Mouse (Mus musculus) neural tube, embryonic 11.5 days (tissue): Measurements from ENCODE around the gene Gm11060. TPM values are rescaled to one million over a fixed set of nuclear protein-coding genes. Genes with fewer than 3 reads are reported as not detected.

Experiments used
- ATAC-seq: fragments of 200-750 bp; cut with Nextera tagmentation; 2 replicates; pipeline ENCODE4 v1.8.0; 2017; ENCODE audit warnings: moderate number of reproducible peaks, mild to moderate bottlenecking, moderate TSS enrichment, moderate library complexity; ENCODE audit not compliant: insufficient read depth, low FRiP score, low TSS enrichment
- DNase-seq: peaks from one replicate; pipeline ENCODE4 v3.0.0-alpha.2; 2015; ENCODE audit warnings: low spot score
- H3K27ac ChIP-seq: fragments of 300-500 bp; sonication (generic); 2 replicates; pipeline ENCODE4 v1.5.1; 2014; ENCODE audit warnings: low read depth, mild to moderate bottlenecking, low read length
- H3K27me3 ChIP-seq: fragments of 300-500 bp; sonication (generic); 2 replicates; pipeline ENCODE4 v1.6.1; 2014; ENCODE audit warnings: mild to moderate bottlenecking, low read length, mixed read lengths; ENCODE audit not compliant: control insufficient read depth, insufficient read depth
- H3K36me3 ChIP-seq: fragments of 300-500 bp; sonication (generic); 2 replicates; pipeline ENCODE4 v1.6.1; 2014; ENCODE audit warnings: mild to moderate bottlenecking, low read length, moderate library complexity, mixed read lengths; ENCODE audit not compliant: control insufficient read depth, insufficient read depth
- H3K4me1 ChIP-seq: fragments of 300-500 bp; sonication (generic); 2 replicates; pipeline ENCODE4 v1.6.1; 2014; ENCODE audit warnings: low read length, mixed read lengths; ENCODE audit not compliant: control insufficient read depth, insufficient read depth
- H3K4me2 ChIP-seq: fragments of 300-500 bp; sonication (generic); 2 replicates; pipeline ENCODE4 v1.6.1; 2014; ENCODE audit warnings: low read depth, mild to moderate bottlenecking, moderate library complexity
- H3K4me3 ChIP-seq: fragments of 300-500 bp; sonication (generic); 2 replicates; pipeline ENCODE4 v1.5.1; 2014; ENCODE audit warnings: low read depth, low read length
- H3K9ac ChIP-seq: fragments of 300-500 bp; sonication (generic); 2 replicates; pipeline ENCODE4 v1.6.1; 2014; ENCODE audit warnings: mild to moderate bottlenecking, low read length
- H3K9me3 ChIP-seq: fragments of 300-500 bp; sonication (generic); 2 replicates; pipeline ENCODE4 v1.6.1; 2016; ENCODE audit warnings: low read length; ENCODE audit not compliant: control insufficient read depth
- WGBS: fragments of 180-500 bp; shearing (Covaris S2); extraction: QIAGEN DNeasy Blood & Tissue Kit; methylation state at CpG from one replicate; pipeline ENCODE4 v1.1.7; 2014; 5-methylcytosine and 5-hydroxymethylcytosine counted together
- polyA plus RNA-seq: library from polyadenylated mRNA; unstranded; fragments of >200 nt; fragmentation: Nextera tagmentation; extraction: Ambion mirVana; gene quantifications from 2 replicates; pipeline ENCODE4 v1.2.1, GENCODE M21; 2014

The Gm11060 gene
- polyA plus RNA-seq, 1 experiment from 2014 or later = not detected

DNA sequence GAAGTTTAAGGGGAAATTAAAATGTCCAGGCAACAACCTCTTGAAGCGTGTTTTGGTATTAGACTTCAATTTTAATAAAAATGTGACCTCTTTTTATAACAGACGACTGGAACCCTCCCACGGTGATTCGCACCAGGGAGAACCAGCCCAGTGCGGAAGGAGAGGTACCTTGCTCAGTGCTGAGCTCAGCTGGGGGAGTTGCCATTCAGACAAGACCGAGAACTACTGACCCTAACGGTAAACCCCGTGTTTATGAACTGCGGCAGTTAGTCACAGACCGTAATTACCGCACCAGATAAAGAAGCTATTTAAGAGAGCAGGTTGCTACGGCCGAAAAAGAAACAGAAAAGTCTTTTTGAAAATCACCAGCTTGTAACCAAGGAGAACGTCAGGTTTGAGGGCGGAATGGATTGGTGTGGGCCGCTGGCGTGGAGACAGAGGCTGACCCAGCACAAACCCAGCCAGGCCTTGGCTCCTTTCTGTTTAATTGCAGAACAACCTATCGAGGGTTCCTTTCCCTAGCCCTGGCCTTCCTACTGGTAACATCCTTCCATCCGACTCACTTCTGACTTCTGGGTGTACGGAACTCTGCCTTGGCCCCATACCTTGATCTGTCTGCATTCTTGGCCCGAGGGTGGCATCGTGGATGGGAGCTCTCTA, 5.6 kb downstream of the Gm11060 start:
- Histone ChIP-seq H3K27me3 (no peaks in the 10 kb centered on the region), H3K36me3 (no peaks in the 10 kb centered on the region), H3K9ac (no peak overlapping the region), H3K27ac (no peak overlapping the region), H3K4me3 (no peak overlapping the region), H3K4me2 (no peak overlapping the region), H3K4me1 (no peaks in the 10 kb centered on the region), H3K9me3 (no peaks in the 10 kb centered on the region)
- DNase-seq (no peak), ATAC-seq (no peak)
- 72% methylated on average over 22 of the region's 22 CpGs for WGBS

DNA sequence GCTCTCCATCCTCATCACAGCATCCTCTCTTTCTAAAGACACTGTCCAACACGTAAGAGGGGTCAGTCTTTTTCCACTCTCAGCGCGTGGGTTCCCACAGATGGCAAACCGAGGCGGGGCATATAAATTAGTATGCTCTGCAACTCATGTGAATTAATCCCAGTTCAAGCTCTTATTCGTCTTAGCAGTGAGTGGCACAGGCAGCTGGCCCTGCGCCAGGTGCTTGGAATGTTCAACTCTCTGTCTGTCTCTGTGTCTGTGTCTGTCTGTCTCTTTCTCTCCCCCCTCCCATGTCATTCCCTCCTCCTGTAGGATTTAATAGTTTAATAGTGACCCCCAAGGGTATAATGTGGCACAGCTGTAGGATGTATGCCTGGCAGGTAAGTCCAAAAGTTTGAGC, 7.6 kb downstream of the Gm11060 start:
- WGBS = 87% methylated on average over 7 of the region's 7 CpGs
- DNase-seq = no peak
- Histone ChIP-seq H3K9me3 (no peaks in the 10 kb centered on the region), H3K4me3 (no peak overlapping the region), H3K27me3 (no peaks in the 10 kb centered on the region), H3K4me1 (no peaks in the 10 kb centered on the region), H3K36me3 (no peaks in the 10 kb centered on the region), H3K9ac (no peak overlapping the region), H3K4me2 (no peak overlapping the region), H3K27ac (no peak overlapping the region)
- ATAC-seq = no peak

DNA sequence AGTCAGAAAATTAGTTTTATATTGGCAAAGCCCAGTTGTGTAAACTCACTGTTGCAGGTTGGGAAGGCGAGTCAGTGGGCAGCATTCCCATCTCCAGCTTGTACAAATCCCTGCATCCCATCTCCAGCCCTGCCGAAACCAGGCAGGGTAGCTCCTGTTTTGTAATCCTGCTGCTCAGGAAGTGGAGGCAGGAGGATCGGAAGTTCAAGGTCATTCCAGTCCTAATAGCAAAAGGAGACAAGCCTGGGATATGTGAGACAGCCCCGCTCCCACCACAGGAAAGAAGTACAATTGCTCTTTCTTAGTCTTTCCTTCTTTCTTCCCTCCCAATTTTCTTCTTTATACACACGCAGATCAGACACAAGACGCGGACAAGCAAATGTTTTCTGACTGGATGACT, 8.7 kb downstream of the Gm11060 start:
- no peak for ATAC-seq
- Histone ChIP-seq H3K9me3 (no peaks in the 10 kb centered on the region), H3K4me1 (no peaks in the 10 kb centered on the region), H3K9ac (no peak overlapping the region), H3K27ac (no peak overlapping the region), H3K27me3 (no peaks in the 10 kb centered on the region), H3K36me3 (no peaks in the 10 kb centered on the region), H3K4me3 (no peak overlapping the region), H3K4me2 (no peak overlapping the region)
- no peak for DNase-seq
- 76% methylated on average over 7 of the region's 7 CpGs for WGBS

DNA sequence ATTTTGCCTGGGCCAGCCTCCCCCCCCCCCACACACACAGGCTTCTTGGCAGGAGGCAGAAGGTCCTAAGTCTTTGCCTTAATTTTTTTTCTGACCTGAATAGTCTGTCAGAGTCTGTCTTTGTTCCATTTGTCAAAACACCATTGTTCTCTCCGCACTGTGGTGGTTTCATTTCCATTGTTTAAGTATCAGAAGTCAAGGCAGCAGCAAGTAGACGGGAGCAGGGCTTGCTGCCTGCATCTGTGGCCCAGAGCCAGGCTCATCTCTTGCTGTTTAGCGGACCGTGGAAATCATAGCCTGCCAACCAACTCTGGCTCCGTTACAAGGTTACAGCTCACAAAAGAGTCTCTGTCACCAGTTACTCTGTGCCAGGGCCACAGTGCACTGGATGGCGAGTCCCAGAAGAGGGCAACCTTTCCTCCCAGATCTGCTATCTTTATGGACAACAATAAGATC, 16.9 kb downstream of the Gm11060 start:
- H3K9ac ChIP-seq = no peak overlapping the region
- H3K4me3 ChIP-seq = no peak overlapping the region
- no peaks in the 10 kb centered on the region for H3K4me1 ChIP-seq
- no peak overlapping the region for H3K27ac ChIP-seq
- no peaks in the 10 kb centered on the region for H3K9me3 ChIP-seq
- 0 out of 2 replicates have a peak, but pooled peaks cover 3% of the 10 kb centered on the region for H3K27me3 ChIP-seq
- 21% methylated on average over 6 of the region's 6 CpGs for WGBS
- H3K4me2 ChIP-seq = no peak overlapping the region
- ATAC-seq = peak; percentile 74
- DNase-seq = peak; percentile 58
- H3K36me3 ChIP-seq = no peaks in the 10 kb centered on the region

DNA sequence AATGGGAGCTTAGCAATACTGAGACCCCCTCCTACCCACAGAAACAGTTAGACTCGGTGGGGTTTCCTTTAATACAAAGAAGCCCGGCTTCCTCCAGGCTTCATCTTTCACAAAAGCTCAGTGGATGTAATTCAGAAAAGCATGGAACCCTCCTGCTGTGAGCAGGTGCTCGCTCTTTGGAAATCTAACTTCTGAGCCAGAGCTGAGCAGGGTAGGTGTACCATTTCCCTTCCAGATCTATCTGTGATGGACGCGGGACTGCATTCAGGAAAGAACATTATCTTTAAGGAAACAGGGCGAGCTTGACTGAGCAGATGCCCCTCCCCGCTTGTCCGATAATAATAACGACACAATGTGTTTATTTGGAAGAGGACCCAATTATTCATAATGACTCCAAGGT, 22.3 kb downstream of the Gm11060 start:
- H3K4me3 ChIP-seq = no peak overlapping the region
- no peaks in the 10 kb centered on the region for H3K4me1 ChIP-seq
- H3K36me3 ChIP-seq = no peaks in the 10 kb centered on the region
- no peak; the same call in 1 of the 2 replicates for ATAC-seq
- no peak overlapping the region for H3K27ac ChIP-seq
- H3K9me3 ChIP-seq = no peaks in the 10 kb centered on the region
- peaks cover 13% of the 10 kb centered on the region for H3K27me3 ChIP-seq
- no peak overlapping the region for H3K4me2 ChIP-seq
- no peak overlapping the region for H3K9ac ChIP-seq
- DNase-seq = no peak
- WGBS = 25% methylated on average over 9 of the region's 9 CpGs

DNA sequence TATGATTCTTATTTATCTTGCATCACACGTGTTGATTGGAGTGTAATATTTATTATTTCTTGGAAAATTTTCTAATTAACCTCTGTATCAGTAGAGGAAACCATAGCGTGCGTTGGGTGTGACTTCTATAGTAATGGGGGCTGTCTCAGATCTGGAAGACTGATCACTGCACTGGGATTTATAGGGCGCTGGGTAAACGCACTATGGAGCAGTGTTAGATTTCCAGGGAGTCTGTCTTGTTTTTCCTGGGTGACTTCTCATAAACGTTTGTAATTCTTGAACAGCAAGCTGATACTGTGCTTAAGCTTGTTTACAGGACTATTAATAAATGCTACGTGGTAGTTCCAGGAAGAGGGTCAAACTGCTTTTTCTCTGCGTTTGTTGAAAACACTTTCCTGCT, 25.9 kb downstream of the Gm11060 start:
- Histone ChIP-seq H3K9me3 (no peaks in the 10 kb centered on the region), H3K9ac (no peak overlapping the region), H3K27ac (no peak overlapping the region), H3K4me3 (no peak overlapping the region), H3K4me2 (no peak overlapping the region), H3K4me1 (peaks cover 3% of the 10 kb centered on the region), H3K27me3 (peaks cover 34% of the 10 kb centered on the region), H3K36me3 (no peaks in the 10 kb centered on the region)
- DNase-seq (no peak), ATAC-seq (no peak)
- 57% methylated on average over 8 of the region's 8 CpGs for WGBS

DNA sequence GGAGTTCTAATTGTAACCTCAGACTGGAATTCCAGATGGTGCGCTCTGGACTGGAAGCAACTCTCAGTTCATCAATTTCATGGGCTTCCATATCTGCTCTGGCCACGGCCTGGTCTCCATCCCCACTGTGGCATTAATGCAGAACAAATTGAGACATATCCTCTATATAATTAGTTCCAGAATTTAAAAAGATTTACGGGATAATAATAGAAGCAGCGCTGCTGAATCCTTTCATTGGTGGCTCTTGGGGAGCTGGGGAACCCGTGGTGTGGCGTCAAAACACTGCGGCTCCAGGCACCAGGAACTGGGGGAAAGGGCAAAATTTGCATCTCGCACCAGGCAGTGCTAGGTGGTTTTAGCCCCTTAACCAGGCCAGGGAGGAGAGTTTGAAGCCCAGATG, 30.4 kb downstream of the Gm11060 start:
- no peak overlapping the region for H3K4me3 ChIP-seq
- H3K27me3 ChIP-seq = peaks cover 74% of the 10 kb centered on the region
- DNase-seq (peak; percentile 64), ATAC-seq (peak; percentile 60)
- H3K4me1 ChIP-seq = peaks cover 9% of the 10 kb centered on the region
- no peak overlapping the region for H3K27ac ChIP-seq
- H3K9me3 ChIP-seq = no peaks in the 10 kb centered on the region
- 1% methylated on average over 8 of the region's 8 CpGs for WGBS
- H3K4me2 ChIP-seq = no peak overlapping the region
- no peaks in the 10 kb centered on the region for H3K36me3 ChIP-seq
- no peak overlapping the region for H3K9ac ChIP-seq

DNA sequence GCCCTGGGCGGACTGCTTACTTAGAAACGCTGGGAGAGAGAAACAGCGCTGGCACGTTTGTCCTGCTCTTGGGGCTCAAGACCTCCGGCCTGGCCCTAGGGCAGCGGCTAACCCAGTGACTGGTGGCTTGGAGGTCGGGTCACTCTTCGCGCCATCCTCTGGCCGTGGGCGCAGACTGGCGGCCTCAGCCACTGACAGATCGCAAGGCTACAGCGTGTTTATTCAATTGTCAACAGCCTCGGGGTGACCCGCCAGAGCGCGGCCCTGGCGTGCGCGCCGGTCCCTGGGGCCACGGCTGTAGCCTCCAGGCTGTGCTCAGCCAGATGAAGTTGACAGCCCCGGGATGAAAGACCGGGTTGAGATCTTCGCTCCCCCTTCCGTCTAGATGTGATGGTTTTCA, 31.1 kb downstream of the Gm11060 start:
- ATAC-seq (no peak), DNase-seq (peak; percentile 62)
- H3K9ac ChIP-seq = no peak overlapping the region
- H3K27ac ChIP-seq = no peak overlapping the region
- WGBS = under 1% methylated on average over 27 of the region's 27 CpGs
- peak overlapping the region; percentile 35 for H3K4me2 ChIP-seq
- no peaks in the 10 kb centered on the region for H3K9me3 ChIP-seq
- H3K27me3 ChIP-seq = peaks cover 79% of the 10 kb centered on the region
- peaks cover 9% of the 10 kb centered on the region for H3K4me1 ChIP-seq
- H3K4me3 ChIP-seq = peak overlapping the region; percentile 22; the same call in 1 of the 2 replicates
- no peaks in the 10 kb centered on the region for H3K36me3 ChIP-seq

DNA sequence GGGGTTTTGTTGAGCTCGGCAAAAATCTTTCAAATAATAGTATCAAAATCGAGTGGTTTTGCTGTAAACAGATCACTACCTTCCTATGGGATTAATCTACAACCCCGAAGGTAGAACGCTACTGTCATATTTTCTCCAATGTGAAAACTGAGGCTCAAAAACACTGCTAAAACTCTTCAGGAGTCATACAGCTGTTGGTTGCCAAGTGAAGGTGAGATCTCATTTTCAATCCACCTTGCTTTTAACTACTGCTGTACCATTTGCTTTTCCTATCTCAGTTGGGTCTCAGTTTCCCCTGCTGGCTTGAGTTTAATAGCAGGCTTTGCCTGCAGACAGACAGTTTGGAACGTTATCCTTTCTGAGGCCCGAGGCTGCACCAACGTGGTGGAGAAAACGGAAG, 31.6 kb downstream of the Gm11060 start:
- no peak overlapping the region for H3K27ac ChIP-seq
- 2% methylated on average over 8 of the region's 8 CpGs for WGBS
- ATAC-seq (no peak), DNase-seq (no peak)
- no peak overlapping the region for H3K4me2 ChIP-seq
- no peak overlapping the region for H3K4me3 ChIP-seq
- peaks cover 79% of the 10 kb centered on the region for H3K27me3 ChIP-seq
- no peaks in the 10 kb centered on the region for H3K9me3 ChIP-seq
- no peaks in the 10 kb centered on the region for H3K36me3 ChIP-seq
- no peak overlapping the region for H3K9ac ChIP-seq
- peaks cover 9% of the 10 kb centered on the region for H3K4me1 ChIP-seq
